Mouse (Mus musculus) lung, adult 2 months (tissue): ENCODE results near the gene Mapk14. TPM values are rescaled to one million over a fixed set of nuclear protein-coding genes. Genes with fewer than 3 reads are reported as not detected.
"Not testable (repeated sequence)": the region's sequence is repeated elsewhere in the genome, so short reads cannot be mapped to it uniquely, and the experiment has no call there.

Experiments used
- DNase-seq: peaks from one replicate; pipeline ENCODE4 v3.0.0; 2022
- H3K4me1 ChIP-seq: fragments of 200-500 bp; 2 replicates; pipeline ENCODE4 v1.6.1; 2011; ENCODE audit warnings: low read length; ENCODE audit not compliant: control insufficient read depth, insufficient read depth
- H3K4me3 ChIP-seq: fragments of 200-500 bp; replicated peaks from 2 replicates; pipeline ENCODE3; 2011; ENCODE audit warnings: low read depth, mild to moderate bottlenecking, control low read depth, low read length; ENCODE audit errors: extremely low read depth
- CTCF ChIP-seq: fragments of 200-500 bp; IDR thresholded peaks from 2 replicates; pipeline ENCODE4 v1.5.1; 2011; ENCODE audit warnings: mild to moderate bottlenecking, low read length, control low read depth; ENCODE audit not compliant: insufficient read depth
- POLR2A ChIP-seq: fragments of 200-500 bp; IDR thresholded peaks from 2 replicates; pipeline ENCODE4 v1.6.1; 2011; ENCODE audit warnings: low read depth, mild to moderate bottlenecking, control low read depth, low read length, borderline replicate concordance; ENCODE audit errors: extremely low read depth
- WGBS: fragments of 180-500 bp; shearing (Covaris S2); methylation state at CpG from one replicate; pipeline ENCODE4 v1.1.7; 2018; 5-methylcytosine and 5-hydroxymethylcytosine counted together
- polyA plus RNA-seq: library from polyadenylated mRNA; depleted of rRNA; stranded (reverse); fragments of >200 nt; gene quantifications from 2 replicates; pipeline ENCODE4 v1.2.3, GENCODE M21; 2012

Gene Mapk14
- polyA plus RNA-seq, 1 experiment = 97.5 TPM

DNA sequence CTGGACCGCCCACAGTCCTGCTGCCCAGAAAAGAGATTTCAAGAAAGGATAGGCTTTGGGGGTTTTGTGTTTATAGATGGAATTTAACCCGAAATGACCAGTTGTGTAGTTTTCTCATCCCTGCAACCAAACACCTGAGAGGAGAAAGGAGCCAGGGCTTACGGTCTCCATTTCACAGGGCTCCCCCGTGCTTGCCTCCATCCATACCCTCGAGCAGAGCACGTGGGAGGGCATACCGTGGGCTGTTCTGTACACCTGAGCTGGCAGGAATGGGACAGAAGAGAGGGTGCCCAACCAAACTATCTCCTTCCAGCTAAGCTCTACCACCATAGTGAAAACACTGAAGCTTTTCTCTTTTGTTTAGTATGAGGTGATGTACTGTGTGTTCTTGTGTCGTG is 19.2 kb downstream of the Mapk14 start:
- no peak overlapping the region for H3K4me3 ChIP-seq

DNA sequence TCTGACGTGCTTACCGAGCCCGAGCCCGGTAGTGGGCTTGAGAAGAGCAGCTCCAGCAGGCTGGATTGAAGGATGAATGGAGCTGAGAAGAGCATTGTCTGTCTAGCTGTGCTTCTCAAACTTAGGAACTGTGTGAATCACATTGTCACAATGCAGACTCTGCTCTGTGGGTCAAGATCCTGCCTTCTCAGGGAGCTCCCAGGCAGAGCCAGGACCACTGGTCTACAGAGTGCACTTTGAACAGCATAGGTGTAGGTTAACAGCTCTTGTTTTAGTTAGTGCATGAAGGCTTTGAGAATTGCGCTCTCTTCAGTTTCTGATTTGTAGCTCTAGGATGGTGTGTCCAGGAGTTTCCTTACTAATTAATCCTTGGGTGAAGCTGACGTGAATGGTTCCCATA is 20.1 kb downstream of the Mapk14 start:
- H3K4me3 ChIP-seq = no peak overlapping the region
- DNase-seq = no peak
- TF ChIP-seq CTCF = no peak
- no peak for TF ChIP-seq POLR2A
- peaks cover 20% of the 10 kb centered on the region for H3K4me1 ChIP-seq
- WGBS = 88% methylated on average over 6 of the region's 6 CpGs

More for the DNA sequence above, 19.2 kb downstream of the Mapk14 start:
- peaks cover 18% of the 10 kb centered on the region for H3K4me1 ChIP-seq
- DNase-seq = no peak
- WGBS = 81% methylated on average over 8 of the region's 8 CpGs
- TF ChIP-seq CTCF = no peak
- TF ChIP-seq POLR2A = no peak

DNA sequence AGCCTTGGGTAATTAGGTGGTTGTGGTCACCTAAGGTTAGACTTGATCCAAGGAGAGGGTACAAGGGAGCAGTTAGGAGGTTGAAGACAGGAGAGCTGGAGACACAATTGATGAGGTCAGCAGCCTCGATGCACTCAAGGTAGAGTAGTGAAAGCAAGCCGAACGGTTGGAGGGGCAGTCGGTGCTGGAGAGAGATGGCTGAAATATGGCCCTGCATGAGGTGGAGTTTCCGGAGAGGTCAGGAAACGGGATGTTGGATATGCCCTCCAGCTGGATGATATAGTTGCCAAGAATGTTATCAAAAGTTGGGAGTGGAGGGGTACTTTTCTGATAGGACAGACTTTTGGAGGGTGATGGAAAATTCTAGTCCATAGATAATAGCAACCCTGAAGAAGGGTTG is 21.2 kb downstream of the Mapk14 start:
- Histone ChIP-seq H3K4me3 (no peak overlapping the region), H3K4me1 (peaks cover 14% of the 10 kb centered on the region)
- DNase-seq = no peak
- WGBS = 34% methylated on average over 6 of the region's 6 CpGs
- TF ChIP-seq CTCF (no peak), POLR2A (no peak)

DNA sequence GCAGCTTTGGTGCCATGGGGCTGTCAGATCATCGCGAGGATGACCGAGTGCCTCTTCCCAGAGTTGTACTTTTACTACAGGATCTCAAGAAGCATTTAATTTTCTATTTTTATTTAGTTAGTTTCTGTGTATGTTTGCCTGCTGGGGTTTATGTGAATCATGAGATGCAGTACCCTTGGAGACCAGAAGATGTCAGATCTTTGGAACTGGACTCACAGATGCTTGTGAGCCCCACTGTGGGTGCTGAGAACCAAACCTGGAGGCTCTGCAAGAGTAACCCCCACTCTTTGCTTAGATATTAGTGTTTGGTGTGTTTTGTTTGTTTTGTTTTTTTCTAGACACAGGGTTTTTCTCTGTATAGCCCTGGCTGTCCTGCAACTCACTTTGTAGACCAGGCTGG is 22.9 kb downstream of the Mapk14 start:
- Histone ChIP-seq H3K4me1 (peaks cover 16% of the 10 kb centered on the region), H3K4me3 (no peak overlapping the region)
- DNase-seq = no peak
- TF ChIP-seq CTCF (no peak), POLR2A (no peak)
- 98% methylated on average over 3 of the region's 3 CpGs for WGBS

DNA sequence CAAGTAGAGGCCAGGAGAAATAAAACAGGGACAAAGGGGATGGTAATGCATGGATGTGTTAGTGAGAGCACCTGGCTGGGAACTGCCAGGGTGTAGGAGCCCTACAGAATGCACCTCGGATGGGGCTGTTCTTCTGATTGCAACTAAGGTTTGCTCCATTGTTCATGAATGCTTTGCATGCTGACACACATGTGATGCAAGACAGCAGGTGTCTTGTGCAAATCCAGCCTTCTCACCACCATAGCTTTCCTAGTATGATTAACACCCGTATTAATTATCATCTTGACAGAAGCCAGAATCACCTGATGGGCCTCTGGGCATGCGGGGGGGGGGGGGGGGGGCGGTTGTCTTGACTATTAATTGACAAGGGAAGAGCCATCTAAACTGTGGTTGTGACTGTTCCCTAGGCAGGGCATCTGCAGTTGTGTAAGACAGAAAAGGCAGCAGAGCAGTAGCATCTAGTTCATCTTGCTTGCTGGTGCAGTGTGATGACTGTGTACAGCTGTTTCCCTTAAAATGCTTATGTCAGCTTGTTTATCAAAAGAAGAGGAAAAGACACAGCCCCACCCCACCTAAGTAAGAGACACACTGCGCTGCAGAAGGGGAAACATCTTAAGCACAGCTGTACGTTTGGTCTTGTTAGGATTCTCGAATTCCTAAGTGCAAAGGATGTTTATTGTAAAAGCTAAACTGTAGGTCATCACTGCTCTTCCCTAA is 24.9 kb downstream of the Mapk14 start:
- no peak for DNase-seq
- H3K4me3 ChIP-seq = no peak overlapping the region
- TF ChIP-seq POLR2A (no peak), CTCF (no peak)
- 46% methylated on average over 7 of the region's 7 CpGs for whole genome bisulfite sequencing
- H3K4me1 ChIP-seq = peaks cover 12% of the 10 kb centered on the region

DNA sequence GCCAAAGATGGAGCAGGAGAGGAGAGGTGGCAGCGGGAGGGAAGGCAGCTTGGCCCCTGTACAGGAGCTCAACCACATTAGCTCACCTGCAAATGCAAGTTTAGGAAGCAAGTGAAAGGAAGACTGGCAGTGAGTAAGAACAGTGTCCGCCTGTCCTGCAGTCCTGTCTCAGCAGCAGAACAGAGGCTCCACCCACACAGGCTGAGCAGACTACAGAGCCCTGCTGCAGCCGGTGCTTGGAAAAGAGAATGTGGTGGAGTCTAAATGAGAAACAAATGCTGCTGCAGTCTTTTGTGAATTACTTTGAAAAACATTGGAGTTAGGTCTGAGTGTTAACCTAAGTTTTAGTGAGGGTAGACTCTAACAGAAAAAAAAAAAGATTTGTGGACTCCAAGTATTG is 26.4 kb downstream of the Mapk14 start:
- Histone ChIP-seq H3K4me1 (peaks cover 9% of the 10 kb centered on the region), H3K4me3 (no peak overlapping the region)
- 67% methylated on average over 3 of the region's 3 CpGs for WGBS
- no peak for DNase-seq
- TF ChIP-seq CTCF (no peak), POLR2A (no peak)

DNA sequence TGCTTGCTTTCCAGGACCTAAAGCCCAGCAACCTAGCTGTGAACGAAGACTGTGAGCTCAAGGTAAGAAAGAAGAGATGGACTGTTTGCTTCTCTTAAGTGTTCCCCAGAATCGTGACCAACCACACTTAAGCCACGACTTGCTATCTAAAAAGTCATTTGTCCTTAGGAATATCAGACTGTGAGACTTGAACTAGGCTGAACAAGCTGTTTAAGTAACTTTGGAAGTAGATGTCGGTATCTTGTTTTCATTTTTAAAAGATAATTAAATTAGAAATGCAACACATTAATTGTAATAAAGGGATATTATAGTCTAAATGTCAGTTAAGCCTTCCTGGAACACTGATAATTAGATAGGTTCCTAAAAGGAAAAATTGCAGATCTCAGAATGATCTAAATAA is 34.7 kb downstream of the Mapk14 start, which contains the start of gene AC170998.1:
Gene AC170998.1 (plus strand): TSS at position 301 of the 400 bp plus-strand sequence.
- no peak for TF ChIP-seq POLR2A
- no peak for TF ChIP-seq CTCF
- Histone ChIP-seq H3K4me1 (no peaks in the 10 kb centered on the region), H3K4me3 (no peak within 1 kb of the TSS)
- 90% methylated on average over 4 of the region's 4 CpGs for WGBS
- DNase-seq = no peak

DNA sequence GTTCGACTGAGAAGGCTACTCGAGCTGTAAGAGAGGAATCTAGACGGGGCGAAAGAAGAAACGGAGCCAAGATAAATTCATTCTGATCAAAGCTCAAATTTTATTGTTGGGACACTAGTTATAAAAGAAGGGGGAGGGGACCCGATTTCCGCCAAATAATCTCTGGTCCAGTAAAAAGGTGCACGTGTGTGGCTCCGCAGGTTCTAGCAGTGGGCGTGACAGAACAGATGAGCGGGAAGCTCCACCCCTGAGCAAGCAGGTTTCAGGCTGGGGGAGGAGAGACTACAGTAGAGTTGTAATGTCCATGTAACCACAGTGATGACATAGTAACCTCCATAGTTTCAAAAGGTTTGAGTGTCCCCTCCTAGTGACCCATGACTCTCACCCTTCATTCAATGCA is 36.4 kb downstream of the Mapk14 start:
- H3K4me1 ChIP-seq, H3K4me3 ChIP-seq, DNase-seq: not testable (repeated sequence)
- 90% methylated on average over 11 of the region's 11 CpGs for WGBS

DNA sequence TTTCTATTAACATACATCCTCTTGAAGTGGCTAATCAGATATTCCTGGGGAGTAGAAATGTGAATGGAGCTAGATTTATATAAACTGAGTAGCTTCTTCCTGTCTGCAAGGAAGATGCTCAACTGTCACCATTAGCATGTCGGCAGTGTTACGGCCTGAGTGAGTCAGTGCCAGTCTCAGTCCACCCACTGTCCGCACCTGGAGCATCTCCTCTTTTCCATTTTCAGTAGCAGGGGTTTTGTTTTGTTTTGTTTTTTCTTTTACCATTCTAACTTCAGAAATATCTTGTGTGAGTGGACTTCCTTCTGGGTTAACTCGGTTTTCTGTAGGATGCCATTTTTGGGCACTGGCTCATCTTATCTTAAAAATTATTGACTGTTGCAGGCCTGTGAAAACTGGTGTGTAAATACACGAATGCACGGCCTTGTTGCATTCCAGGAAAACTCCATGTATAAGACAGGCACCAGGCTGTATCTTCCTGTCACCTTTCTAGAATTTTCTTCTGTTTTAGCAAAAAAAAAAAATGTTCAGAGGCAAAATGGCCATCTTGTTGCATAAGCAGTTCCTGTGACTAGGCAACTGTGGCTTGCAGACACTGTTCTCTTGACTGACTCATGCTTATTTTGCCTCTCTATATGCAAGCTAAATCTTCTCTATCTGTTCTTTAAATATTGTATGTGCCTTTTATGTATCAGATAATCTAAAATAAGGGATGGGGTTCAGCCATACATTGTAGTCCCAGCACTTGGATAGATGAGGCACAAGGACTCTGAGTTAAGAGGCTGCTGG is 44.4 kb downstream of the Mapk14 start:
- no peak for TF ChIP-seq POLR2A
- TF ChIP-seq CTCF = no peak
- Histone ChIP-seq H3K4me1 (no peaks in the 10 kb centered on the region), H3K4me3 (no peak overlapping the region)
- 79% methylated on average over 6 of the region's 6 CpGs for WGBS
- DNase-seq = no peak

DNA sequence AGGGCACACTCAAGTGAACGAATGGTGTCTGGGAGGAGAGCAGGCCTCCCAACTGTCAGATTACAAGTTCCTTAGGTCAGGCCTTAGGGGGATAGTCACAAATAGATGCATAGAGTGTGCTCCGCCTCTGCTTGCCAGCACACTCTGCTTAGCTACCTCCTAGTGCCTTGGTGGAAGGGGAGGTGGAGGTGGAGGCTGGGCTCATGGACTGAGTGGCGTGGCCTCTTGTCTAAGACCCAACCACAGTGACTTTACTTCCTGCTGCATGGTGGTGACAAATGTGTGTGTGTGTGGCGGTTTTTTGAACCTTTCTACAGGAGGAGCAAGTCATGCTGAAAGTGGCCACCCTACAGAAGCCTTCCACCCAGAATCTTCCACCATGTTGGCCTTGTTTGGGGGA is 45.4 kb downstream of the Mapk14 start:
- 68% methylated on average over 4 of the region's 4 CpGs for WGBS

More for the DNA sequence above, 45.4 kb downstream of the Mapk14 start:
- DNase-seq = no peak
- Histone ChIP-seq H3K4me1 (no peaks in the 10 kb centered on the region), H3K4me3 (no peak overlapping the region)
- TF ChIP-seq CTCF (no peak), POLR2A (no peak)
